Mouse (Mus musculus): ENCODE measurements around the gene Mon1b. TPM values are rescaled to one million over a fixed set of nuclear protein-coding genes. Genes with fewer than 3 reads are reported as not detected.

Mon1b gene
- polyA plus RNA-seq, 1 experiment from 2014 or later: 8.3 TPM

DNA sequence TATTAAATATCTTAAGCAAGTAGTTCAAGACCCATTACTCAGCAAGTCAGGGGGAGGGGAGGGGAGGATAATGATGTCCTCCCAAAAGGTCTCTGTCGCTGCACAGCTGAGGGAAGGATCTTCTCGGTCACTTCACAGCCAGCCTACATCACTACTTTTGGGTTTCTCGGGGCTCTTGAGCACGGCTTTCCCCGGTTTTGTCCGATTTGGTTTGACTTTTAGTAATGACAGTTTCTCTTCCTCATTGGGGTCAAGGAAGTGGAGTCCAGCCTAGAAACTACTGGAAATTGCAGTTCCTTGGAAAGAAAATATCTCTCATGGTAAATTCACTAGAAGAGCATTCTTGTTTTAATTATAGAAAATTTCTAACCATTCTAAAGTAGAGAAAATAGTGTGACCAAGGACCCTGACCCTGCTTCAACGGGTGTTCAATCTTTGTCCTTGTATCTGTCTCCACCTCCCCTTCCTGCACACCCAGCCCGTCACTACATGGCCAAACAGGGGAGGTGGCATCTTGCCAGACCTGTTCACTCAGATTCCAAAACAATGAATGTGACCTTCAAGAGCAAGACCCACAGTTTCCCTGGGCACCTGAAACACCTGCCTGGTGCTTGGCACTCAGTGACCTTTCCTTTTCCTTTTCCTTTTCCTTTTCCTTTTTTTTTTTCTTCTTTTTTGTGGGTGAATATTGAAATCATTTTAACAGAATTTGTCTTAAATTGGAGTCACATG, 8.3 kb downstream of the Mon1b start:
- DNase-seq (ENCODE audit: low spot score) (no peak), ATAC-seq (replicated peaks; ENCODE audit: insufficient number of reproducible peaks, low FRiP score, low TSS enrichment, low read depth) (no peak)
- Histone ChIP-seq H3K9ac (replicated peaks; ENCODE audit: low read length) (no peak overlapping the region), H3K36me3 (replicated peaks; ENCODE audit: control insufficient read depth, insufficient read depth, low read depth, low read length) (no peaks in the 10 kb centered on the region), H3K4me3 (ENCODE audit: low read depth, low read length) (no peak overlapping the region), H3K4me2 (ENCODE audit: low read depth, low read length) (no peak overlapping the region), H3K27me3 (ENCODE audit: control insufficient read depth, insufficient read depth, low read length) (no peaks in the 10 kb centered on the region), H3K4me1 (ENCODE audit: control insufficient read depth, insufficient read depth, low read length) (no peaks in the 10 kb centered on the region), H3K9me3 (replicated peaks; ENCODE audit: control insufficient read depth, low read length) (no peaks in the 10 kb centered on the region), H3K27ac (replicated peaks; ENCODE audit: low read depth, low read length) (no peak overlapping the region)
- 87% methylated on average over 8 of the region's 8 CpGs for WGBS

DNA sequence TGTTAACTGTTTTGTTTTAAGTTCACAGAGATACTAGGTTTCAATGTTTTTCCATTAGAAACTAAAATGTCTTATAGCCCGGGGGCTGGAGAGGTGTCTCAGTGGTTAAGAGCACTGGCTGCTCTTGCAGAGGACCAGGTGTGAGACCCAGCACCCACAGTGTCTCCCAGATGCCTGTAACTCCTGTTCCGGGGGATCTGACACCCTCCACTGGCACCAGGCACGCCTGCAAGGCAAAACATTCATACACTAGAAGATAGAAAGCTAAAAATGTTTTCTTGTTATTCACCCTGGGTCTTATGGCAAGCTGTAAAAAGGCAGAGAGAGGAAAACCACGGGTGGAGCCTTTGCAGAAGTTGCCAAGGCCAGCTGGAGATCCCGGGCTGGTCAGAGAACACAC, 9.8 kb downstream of the Mon1b start:
- Histone ChIP-seq H3K27ac (replicated peaks; ENCODE audit: low read depth, low read length) (no peak overlapping the region), H3K36me3 (replicated peaks; ENCODE audit: control insufficient read depth, insufficient read depth, low read depth, low read length) (no peaks in the 10 kb centered on the region), H3K9me3 (replicated peaks; ENCODE audit: control insufficient read depth, low read length) (no peaks in the 10 kb centered on the region), H3K27me3 (ENCODE audit: control insufficient read depth, insufficient read depth, low read length) (no peaks in the 10 kb centered on the region), H3K9ac (replicated peaks; ENCODE audit: low read length) (no peak overlapping the region), H3K4me1 (ENCODE audit: control insufficient read depth, insufficient read depth, low read length) (no peaks in the 10 kb centered on the region), H3K4me2 (ENCODE audit: low read depth, low read length) (no peak overlapping the region), H3K4me3 (ENCODE audit: low read depth, low read length) (no peak overlapping the region)
- DNase-seq (ENCODE audit: low spot score): no peak
- ATAC-seq (replicated peaks; ENCODE audit: insufficient number of reproducible peaks, low FRiP score, low TSS enrichment, low read depth): no peak
- WGBS: 72% methylated on average over 5 of the region's 5 CpGs

DNA sequence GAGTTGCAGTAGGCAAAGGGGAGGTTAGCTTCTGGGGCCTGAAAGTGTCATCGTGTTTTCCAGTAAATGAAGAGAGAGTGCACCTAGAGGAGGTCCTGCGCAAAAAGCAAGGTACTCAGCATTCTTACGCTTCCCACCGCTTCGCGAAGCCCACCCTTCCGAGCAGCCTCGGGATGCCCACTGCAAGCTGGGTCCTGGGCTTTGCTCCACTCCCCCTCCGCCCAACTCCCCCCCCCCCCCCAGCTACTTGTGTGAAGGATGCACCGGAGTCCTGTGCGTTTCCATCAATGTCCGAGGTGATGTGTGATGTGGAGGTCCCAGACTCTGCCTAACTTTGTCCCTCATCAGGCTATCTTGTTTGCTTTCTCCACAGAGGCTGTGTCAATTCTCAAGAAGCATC, 17.1 kb downstream of the Mon1b start:
- ATAC-seq (replicated peaks; ENCODE audit: insufficient number of reproducible peaks, low FRiP score, low TSS enrichment, low read depth) (no peak), DNase-seq (ENCODE audit: low spot score) (no peak)
- Histone ChIP-seq H3K4me2 (ENCODE audit: low read depth, low read length) (no peak overlapping the region), H3K4me1 (ENCODE audit: control insufficient read depth, insufficient read depth, low read length) (no peaks in the 10 kb centered on the region), H3K27ac (replicated peaks; ENCODE audit: low read depth, low read length) (no peak overlapping the region), H3K9ac (replicated peaks; ENCODE audit: low read length) (no peak overlapping the region), H3K36me3 (replicated peaks; ENCODE audit: control insufficient read depth, insufficient read depth, low read depth, low read length) (no peaks in the 10 kb centered on the region), H3K9me3 (replicated peaks; ENCODE audit: control insufficient read depth, low read length) (no peaks in the 10 kb centered on the region), H3K4me3 (ENCODE audit: low read depth, low read length) (no peak overlapping the region), H3K27me3 (ENCODE audit: control insufficient read depth, insufficient read depth, low read length) (no peaks in the 10 kb centered on the region; the same call in 1 of the 2 replicates)
- WGBS: 84% methylated on average over 12 of the region's 12 CpGs

- no peaks in the 10 kb centered on the region for H3K9me3 ChIP-seq (replicated peaks; ENCODE audit: control insufficient read depth, low read length)
- no peaks in the 10 kb centered on the region; the same call in 1 of the 2 replicates for H3K27me3 ChIP-seq (ENCODE audit: control insufficient read depth, insufficient read depth, low read length)
- ATAC-seq (replicated peaks; ENCODE audit: insufficient number of reproducible peaks, low FRiP score, low TSS enrichment, low read depth): no peak
- 63% methylated on average over 4 of the region's 4 CpGs for WGBS
- H3K27ac ChIP-seq (replicated peaks; ENCODE audit: low read depth, low read length): no peak overlapping the region
- H3K9ac ChIP-seq (replicated peaks; ENCODE audit: low read length): no peak overlapping the region
- H3K4me3 ChIP-seq (ENCODE audit: low read depth, low read length): no peak overlapping the region
- H3K4me1 ChIP-seq (ENCODE audit: control insufficient read depth, insufficient read depth, low read length): no peaks in the 10 kb centered on the region
- H3K4me2 ChIP-seq (ENCODE audit: low read depth, low read length): no peak overlapping the region
- no peaks in the 10 kb centered on the region for H3K36me3 ChIP-seq (replicated peaks; ENCODE audit: control insufficient read depth, insufficient read depth, low read depth, low read length)
- DNase-seq (ENCODE audit: low spot score): no peak
Measured at GRCm38 (mm10) chr8:113653151-113653550, 17.8 kb downstream of the Mon1b start.

- DNase-seq (ENCODE audit: low spot score) (no peak), ATAC-seq (replicated peaks; ENCODE audit: insufficient number of reproducible peaks, low FRiP score, low TSS enrichment, low read depth) (no peak)
- Histone ChIP-seq H3K27me3 (ENCODE audit: control insufficient read depth, insufficient read depth, low read length) (no peaks in the 10 kb centered on the region; the same call in 1 of the 2 replicates), H3K4me2 (ENCODE audit: low read depth, low read length) (no peak overlapping the region), H3K9ac (replicated peaks; ENCODE audit: low read length) (no peak overlapping the region), H3K27ac (replicated peaks; ENCODE audit: low read depth, low read length) (no peak overlapping the region), H3K9me3 (replicated peaks; ENCODE audit: control insufficient read depth, low read length) (no peaks in the 10 kb centered on the region), H3K4me3 (ENCODE audit: low read depth, low read length) (no peak overlapping the region), H3K4me1 (ENCODE audit: control insufficient read depth, insufficient read depth, low read length) (no peaks in the 10 kb centered on the region), H3K36me3 (replicated peaks; ENCODE audit: control insufficient read depth, insufficient read depth, low read depth, low read length) (no peaks in the 10 kb centered on the region)
- 87% methylated on average over 5 of the region's 5 CpGs for WGBS
Measured at GRCm38 (mm10) chr8:113656154-113656553, 20.8 kb downstream of the Mon1b start.

GRCm38 (mm10) chr8:113656681-113657298, 21.4 kb downstream of the Mon1b start:
- no peaks in the 10 kb centered on the region; the same call in 1 of the 2 replicates for H3K27me3 ChIP-seq (ENCODE audit: control insufficient read depth, insufficient read depth, low read length)
- H3K36me3 ChIP-seq (replicated peaks; ENCODE audit: control insufficient read depth, insufficient read depth, low read depth, low read length): no peaks in the 10 kb centered on the region
- no peak overlapping the region for H3K9ac ChIP-seq (replicated peaks; ENCODE audit: low read length)
- H3K4me3 ChIP-seq (ENCODE audit: low read depth, low read length): no peak overlapping the region
- H3K4me1 ChIP-seq (ENCODE audit: control insufficient read depth, insufficient read depth, low read length): no peaks in the 10 kb centered on the region
- DNase-seq (ENCODE audit: low spot score): no peak
- no peaks in the 10 kb centered on the region for H3K9me3 ChIP-seq (replicated peaks; ENCODE audit: control insufficient read depth, low read length)
- no peak for ATAC-seq (replicated peaks; ENCODE audit: insufficient number of reproducible peaks, low FRiP score, low TSS enrichment, low read depth)
- H3K27ac ChIP-seq (replicated peaks; ENCODE audit: low read depth, low read length): no peak overlapping the region
- H3K4me2 ChIP-seq (ENCODE audit: low read depth, low read length): no peak overlapping the region
- WGBS: 86% methylated on average over 11 of the region's 11 CpGs

DNA sequence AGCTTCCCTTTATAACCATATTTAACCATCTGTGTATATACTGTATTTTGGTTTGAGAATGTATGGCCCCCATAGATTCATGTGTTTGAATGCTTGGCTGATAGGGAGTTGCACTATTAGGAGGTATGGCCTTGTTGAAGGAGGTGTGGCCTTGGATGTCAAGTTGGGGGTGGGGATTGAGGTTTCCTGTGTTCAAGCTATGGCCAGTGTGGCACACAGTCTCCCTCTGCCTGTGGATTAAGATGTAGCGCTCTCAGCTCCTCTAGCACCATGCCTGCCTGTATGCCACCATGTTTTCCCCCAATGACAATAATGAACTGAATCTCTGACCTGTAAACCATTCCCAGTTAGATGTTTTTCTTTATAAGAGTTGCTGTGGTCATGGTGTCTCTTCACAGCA, 24.7 kb downstream of the Mon1b start:
- no peak for DNase-seq (ENCODE audit: low spot score)
- no peak overlapping the region for H3K27ac ChIP-seq (replicated peaks; ENCODE audit: low read depth, low read length)
- H3K9me3 ChIP-seq (replicated peaks; ENCODE audit: control insufficient read depth, low read length): no peaks in the 10 kb centered on the region
- H3K9ac ChIP-seq (replicated peaks; ENCODE audit: low read length): no peak overlapping the region
- H3K4me3 ChIP-seq (ENCODE audit: low read depth, low read length): no peak overlapping the region
- no peak overlapping the region for H3K4me2 ChIP-seq (ENCODE audit: low read depth, low read length)
- H3K4me1 ChIP-seq (ENCODE audit: control insufficient read depth, insufficient read depth, low read length): no peaks in the 10 kb centered on the region
- WGBS: 87% methylated on average over 1 of the region's 1 CpGs
- H3K27me3 ChIP-seq (ENCODE audit: control insufficient read depth, insufficient read depth, low read length): no peaks in the 10 kb centered on the region
- no peaks in the 10 kb centered on the region for H3K36me3 ChIP-seq (replicated peaks; ENCODE audit: control insufficient read depth, insufficient read depth, low read depth, low read length)
- ATAC-seq (replicated peaks; ENCODE audit: insufficient number of reproducible peaks, low FRiP score, low TSS enrichment, low read depth): no peak

GRCm38 (mm10) chr8:113664544-113664943, 29.2 kb downstream of the Mon1b start:
- no peak overlapping the region for H3K27ac ChIP-seq (replicated peaks; ENCODE audit: low read depth, low read length)

More at GRCm38 (mm10) chr8:113664544-113664943, 29.2 kb downstream of the Mon1b start:
- no peak overlapping the region for H3K4me2 ChIP-seq (ENCODE audit: low read depth, low read length)
- DNase-seq (ENCODE audit: low spot score): peak; percentile 90
- no peaks in the 10 kb centered on the region for H3K4me1 ChIP-seq (ENCODE audit: control insufficient read depth, insufficient read depth, low read length)
- H3K27me3 ChIP-seq (ENCODE audit: control insufficient read depth, insufficient read depth, low read length): no peaks in the 10 kb centered on the region
- peak; percentile 71 for ATAC-seq (replicated peaks; ENCODE audit: insufficient number of reproducible peaks, low FRiP score, low TSS enrichment, low read depth)
- no peak overlapping the region for H3K9ac ChIP-seq (replicated peaks; ENCODE audit: low read length)
- no peaks in the 10 kb centered on the region for H3K36me3 ChIP-seq (replicated peaks; ENCODE audit: control insufficient read depth, insufficient read depth, low read depth, low read length)
- no peak overlapping the region for H3K4me3 ChIP-seq (ENCODE audit: low read depth, low read length)
- H3K9me3 ChIP-seq (replicated peaks; ENCODE audit: control insufficient read depth, low read length): no peaks in the 10 kb centered on the region
- 11% methylated on average over 2 of the region's 2 CpGs for WGBS
